Mouse (Mus musculus) myocyte (in vitro differentiated cells): ENCODE measurements around the gene Nxn.

ENCODE experiments used
- CEBPB ChIP-seq: IDR thresholded peaks from 2 replicates; pipeline ENCODE4 v1.6.1; 2011; ENCODE audit warnings: mild to moderate bottlenecking, moderate library complexity; ENCODE audit not compliant: poor library complexity, insufficient read depth, severe bottlenecking
- E2F4 ChIP-seq: IDR thresholded peaks from one replicate; pipeline ENCODE4 v1.6.1; 2011; ENCODE audit warnings: mild to moderate bottlenecking, control low read depth, moderate library complexity; ENCODE audit not compliant: insufficient read depth
- MYOD1 ChIP-seq, 3 experiments: IDR thresholded peaks; one replicate each; pipeline ENCODE4 v1.6.1; 2011; ENCODE audit warnings: control low read depth in 2 of 3, low read depth in 2 of 3, mild to moderate bottlenecking in 2 of 3, moderate library complexity in 1 of 3; ENCODE audit not compliant: insufficient read length in 2 of 3, control insufficient read depth in 1 of 3
- MYOG ChIP-seq, 3 experiments: IDR thresholded peaks; one replicate each; pipeline ENCODE4 v1.6.1; 2011; ENCODE audit warnings: control low read depth in 2 of 3, low read depth in 2 of 3, mild to moderate bottlenecking in 2 of 3; ENCODE audit not compliant: insufficient read length in 2 of 3, control insufficient read depth in 1 of 3, insufficient read depth in 1 of 3
- POLR2A ChIP-seq: IDR thresholded peaks from one replicate; pipeline ENCODE4 v1.6.1; 2011; ENCODE audit warnings: low read depth, mild to moderate bottlenecking, control low read depth, moderate library complexity; ENCODE audit not compliant: insufficient read length
- POLR2AphosphoS2 ChIP-seq: IDR thresholded peaks from one replicate; pipeline ENCODE4 v1.6.1; 2011; ENCODE audit warnings: low read depth, control low read depth; ENCODE audit not compliant: insufficient read length
- SRF ChIP-seq: IDR thresholded peaks from one replicate; pipeline ENCODE4 v1.6.1; 2011; ENCODE audit warnings: low read depth; ENCODE audit not compliant: control insufficient read depth, insufficient read length
- TCF3 ChIP-seq: IDR thresholded peaks from one replicate; pipeline ENCODE4 v1.6.1; 2011; ENCODE audit warnings: low read depth, control low read depth; ENCODE audit not compliant: insufficient read length
- USF1 ChIP-seq: IDR thresholded peaks from one replicate; pipeline ENCODE4 v1.6.1; 2011; ENCODE audit warnings: low read depth, mild to moderate bottlenecking, control low read depth, moderate library complexity

DNA sequence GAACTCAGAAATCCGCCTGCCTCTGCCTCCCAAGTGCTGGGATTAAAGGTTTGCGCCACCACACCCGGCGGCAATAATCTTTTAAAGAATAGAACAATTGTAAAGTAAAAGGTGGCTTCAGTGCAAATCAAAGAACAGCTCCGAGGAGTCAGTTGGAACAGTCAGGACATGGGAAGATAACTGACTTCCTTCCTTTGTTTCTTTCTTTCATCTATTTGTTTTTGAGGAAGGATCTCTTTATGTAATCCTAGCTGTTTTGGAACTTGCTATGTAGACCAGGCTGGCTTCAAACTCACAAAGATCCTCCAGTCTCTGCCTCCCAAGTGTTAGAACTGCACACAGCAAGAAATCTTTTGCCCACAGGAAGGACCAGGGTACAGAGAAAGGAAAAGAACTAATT is 174.3 kb downstream of the Nxn start:
- no peak for TF ChIP-seq E2F4
- TF ChIP-seq TCF3: no peak
- no peak for TF ChIP-seq MYOG (IDR thresholded peaks at IDR 0.05; ENCODE audit: control insufficient read depth in 1 of 3, insufficient read depth in 1 of 3, insufficient read length in 2 of 3, low read depth in 2 of 3)
- TF ChIP-seq SRF: no peak
- TF ChIP-seq USF1: no peak
- TF ChIP-seq POLR2AphosphoS2: no peak
- TF ChIP-seq POLR2A: no peak
- TF ChIP-seq MYOD1 (IDR thresholded peaks at IDR 0.05; ENCODE audit: control insufficient read depth in 1 of 3, insufficient read length in 2 of 3, low read depth in 2 of 3): no peak
- TF ChIP-seq CEBPB: no peak
